18 mouse cellular contexts compared by ENCODE assay signal in the genomic region with DNA sequence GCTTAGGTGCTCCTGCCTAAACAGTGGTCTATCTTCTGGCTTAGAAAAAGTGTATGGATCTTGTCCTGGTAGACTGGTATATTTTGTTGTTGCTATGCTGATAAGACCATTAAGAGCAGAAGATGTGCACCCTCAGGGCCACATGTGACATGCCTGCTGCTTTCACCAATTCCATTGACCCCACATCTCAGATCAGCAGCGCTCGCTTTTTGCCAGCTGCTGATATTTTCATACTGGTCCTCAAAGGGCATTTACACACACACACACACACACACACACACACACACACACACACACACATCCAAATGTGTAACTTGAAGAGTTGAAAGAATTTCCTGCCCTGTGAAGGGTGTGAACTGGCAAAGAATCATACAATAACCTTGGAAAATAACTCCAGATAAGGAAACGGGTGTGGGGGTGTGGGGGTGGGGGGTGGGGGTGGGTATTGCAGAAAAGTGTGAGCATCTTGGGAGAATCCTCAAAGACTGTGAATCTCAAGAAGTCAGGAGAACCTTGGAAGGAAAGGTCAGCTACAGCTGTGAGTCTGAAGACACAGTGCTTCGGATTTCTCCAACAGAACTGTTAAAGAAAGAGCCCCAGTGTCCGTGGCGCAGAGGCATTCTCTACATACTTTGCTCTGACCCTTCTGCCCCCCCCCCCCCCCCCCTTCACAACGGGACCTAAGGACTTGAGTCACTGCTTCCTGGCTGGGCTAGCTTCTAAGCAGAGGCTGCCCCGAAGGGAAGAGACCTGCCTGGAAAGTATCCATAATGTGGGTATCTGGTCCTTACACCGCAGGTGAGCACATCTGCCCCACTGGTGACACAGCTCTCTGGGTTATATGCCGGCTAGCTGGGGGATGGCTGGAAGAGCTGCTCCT. TPM values are rescaled to one million over a fixed set of nuclear protein-coding genes. Genes with fewer than 3 reads are reported as not detected.
DNase-seq lines count a peak whose midpoint lies in the region; ATAC-seq lines count a peak whose summit lies in the region.
"Had no signal": no experiment of that assay in that cellular context is flagged by ENCODE, and none has a peak within 500 bp of the region (broad histone marks: within the 10 kb centered on the region; RNA-seq: fewer than 3 reads in every experiment).

No protein-coding gene starts in this region.

- DNase-seq in heart, embryonic 10.5 days (ENCODE audit: low spot score) = no peak
- DNase-seq in heart, adult 9 months (ENCODE audit: low spot score in 2 of 2) = no peak
- DNase-seq in neural tube, embryonic 10.5 days (ENCODE audit: extremely low spot score, low spot score) = peak; percentile 23
- DNase-seq in mesoderm, embryonic 11.5 days (ENCODE audit: low read depth, low spot score) = peak; percentile 30
- no peak for DNase-seq in cerebellum, adult 9-10 months
- no peak for DNase-seq in gastrocnemius, postnatal 4 days (ENCODE audit: low spot score in 2 of 2)
- DNase-seq: cerebellum, postnatal 36 days; gastrocnemius, postnatal 36 days; right cerebral cortex, postnatal 25 days had no signal

- H3K27me3 ChIP-seq in heart, embryonic 10.5 days (ENCODE audit: insufficient read depth, poor library complexity, severe bottlenecking) = no peaks in the 10 kb centered on the region
- H3K27me3 ChIP-seq in neural tube, embryonic 15.5 days (replicated peaks) = no peaks in the 10 kb centered on the region
- no peaks in the 10 kb centered on the region for H3K27me3 ChIP-seq in heart, embryonic 15.5 days
- H3K27me3 ChIP-seq: CH12.LX; limb, embryonic 13.5 days; megakaryocyte, embryonic 14.5 days had no signal

- H3K9ac ChIP-seq in neural tube, embryonic 15.5 days (replicated peaks) = no peak overlapping the region
- H3K9ac ChIP-seq in heart, embryonic 15.5 days = no peak overlapping the region
- H3K9ac ChIP-seq: limb, embryonic 13.5 days had no signal

- H3K27ac ChIP-seq in heart, embryonic 10.5 days = peak overlapping the region; percentile 77
- H3K27ac ChIP-seq in neural tube, embryonic 15.5 days (replicated peaks) = no peak overlapping the region
- peak overlapping the region; percentile 91 for H3K27ac ChIP-seq in heart, embryonic 15.5 days
- H3K27ac ChIP-seq: limb, embryonic 13.5 days had no signal

- H3K36me3 ChIP-seq in heart, embryonic 10.5 days = no peaks in the 10 kb centered on the region
- no peaks in the 10 kb centered on the region for H3K36me3 ChIP-seq in neural tube, embryonic 15.5 days
- no peaks in the 10 kb centered on the region for H3K36me3 ChIP-seq in heart, embryonic 15.5 days
- H3K36me3 ChIP-seq: limb, embryonic 13.5 days had no signal

- no peak overlapping the region for H3K4me2 ChIP-seq in neural tube, embryonic 15.5 days
- H3K4me2 ChIP-seq in heart, embryonic 15.5 days = peak overlapping the region; percentile 23; the same call in 1 of the 2 replicates
- H3K4me2 ChIP-seq: limb, embryonic 13.5 days had no signal

- H3K9me3 ChIP-seq in heart, embryonic 10.5 days = no peaks in the 10 kb centered on the region
- no peaks in the 10 kb centered on the region for H3K9me3 ChIP-seq in neural tube, embryonic 15.5 days (replicated peaks)
- H3K9me3 ChIP-seq in heart, embryonic 15.5 days (replicated peaks) = no peaks in the 10 kb centered on the region
- H3K9me3 ChIP-seq: limb, embryonic 13.5 days had no signal

- peaks cover 36% of the 10 kb centered on the region for H3K4me1 ChIP-seq in heart, embryonic 10.5 days
- H3K4me1 ChIP-seq in neural tube, embryonic 15.5 days = no peaks in the 10 kb centered on the region
- H3K4me1 ChIP-seq in heart, embryonic 15.5 days (replicated peaks) = peaks cover 34% of the 10 kb centered on the region
- H3K4me1 ChIP-seq: limb, embryonic 13.5 days had no signal

- WGBS in heart, embryonic 10.5 days = 32% methylated on average over 9 of the region's 10 CpGs
- 77% methylated on average over 10 of the region's 10 CpGs for WGBS in neural tube, embryonic 15.5 days
- WGBS in heart, embryonic 15.5 days = 20% methylated on average over 10 of the region's 10 CpGs

- 0 out of 2 replicates have a peak overlapping the region, but pooled peaks have one; percentile 15 for H3K4me3 ChIP-seq in heart, embryonic 10.5 days
- no peak overlapping the region for H3K4me3 ChIP-seq in neural tube, embryonic 15.5 days (replicated peaks)
- H3K4me3 ChIP-seq in heart, embryonic 15.5 days = no peak overlapping the region
- H3K4me3 ChIP-seq: limb, embryonic 13.5 days; megakaryocyte, embryonic 14.5 days had no signal

- no peak for ATAC-seq in neural tube, embryonic 15.5 days (ENCODE audit: low FRiP score)
- peak; percentile 28 for ATAC-seq in heart, embryonic 15.5 days (replicated peaks; ENCODE audit: insufficient number of reproducible peaks, insufficient read depth, low FRiP score, low read depth)

RNA-seq across cellular contexts. Expression of a gene that starts 11.9 kb away (rescaled TPM):
- polyA plus RNA-seq in heart, embryonic 10.5 days (2016; fragmentation: Nextera tagmentation; extraction: Ambion mirVana) = 19.9 and 36.7 TPM in 2 replicates
- 0.32 TPM in 2 replicates for polyA plus RNA-seq in neural tube, embryonic 15.5 days (2015; fragmentation: Nextera tagmentation; extraction: Ambion mirVana)
- 38.2 and 51.2 TPM in 2 replicates for polyA plus RNA-seq in heart, embryonic 15.5 days (2015; fragmentation: Nextera tagmentation; extraction: Ambion mirVana)
- total RNA-seq in gastrocnemius, postnatal 4 days (2021) = 100 to 1,000 TPM; 105 to 205 TPM
- total RNA-seq: CH12.LX; layer of hippocampus, adult 8-10 months had no signal
- polyA plus RNA-seq: brain, embryonic 14.5 days; forebrain, embryonic 11.5 days; neural tube, embryonic 14.5 days had no signal

RNA-seq across cellular contexts. Expression of a gene that starts 57.7 kb away (rescaled TPM):
- not detected in 2 replicates for polyA plus RNA-seq in heart, embryonic 10.5 days (2016; fragmentation: Nextera tagmentation; extraction: Ambion mirVana)
- polyA plus RNA-seq in neural tube, embryonic 15.5 days (2015; fragmentation: Nextera tagmentation; extraction: Ambion mirVana) = not detected in 2 replicates
- polyA plus RNA-seq in heart, embryonic 15.5 days (2015; fragmentation: Nextera tagmentation; extraction: Ambion mirVana) = 0.32 and 0.48 TPM in 2 replicates
- total RNA-seq in gastrocnemius, postnatal 4 days (2021) = 1 to 10 TPM; 1.7 to 1.9 TPM
- total RNA-seq: CH12.LX had no signal
- polyA plus RNA-seq: forebrain, embryonic 11.5 days; limb, embryonic 13.5 days; neural tube, embryonic 14.5 days had no signal

RNA-seq across cellular contexts. Expression of a gene that starts 57.9 kb away (rescaled TPM):
- polyA plus RNA-seq in heart, embryonic 10.5 days (2016; fragmentation: Nextera tagmentation; extraction: Ambion mirVana) = 471 and 587 TPM in 2 replicates
- polyA plus RNA-seq in neural tube, embryonic 15.5 days (2015; fragmentation: Nextera tagmentation; extraction: Ambion mirVana) = 456 and 542 TPM in 2 replicates
- 599 and 895 TPM in 2 replicates for polyA plus RNA-seq in heart, embryonic 15.5 days (2015; fragmentation: Nextera tagmentation; extraction: Ambion mirVana)
- 100 to 1,000 TPM; 385 to 429 TPM for total RNA-seq in gastrocnemius, postnatal 4 days (2021)

Comparison
In these comparisons a context has a peak if more than half of its experiments do, and no peak if none do; other contexts are left out.
1. DNase-seq: peak in neural tube, embryonic 10.5 days (single experiment) and mesoderm, embryonic 11.5 days (single experiment); none in heart, embryonic 10.5 days (single experiment), heart, adult 9 months (0 of 2), cerebellum, adult 9-10 months (single experiment) and gastrocnemius, postnatal 4 days (0 of 2).
2. RNA of a gene that starts 11.9 kb away (polyA plus RNA-seq): 38.2 to 51.2 TPM in heart, embryonic 15.5 days and 19.9 to 36.7 TPM in heart, embryonic 10.5 days; 0.32 TPM in neural tube, embryonic 15.5 days; every median in the first group is over 10 times any median in the second.